Mouse (Mus musculus) granulocyte monocyte progenitor cell, adult 5-6 weeks (primary cell): ENCODE measurements at regions not wholly inside any gene's neighbourhood (a gene's known extent, or its start where the extent isn't known, plus 50 kb on each side); places are given as distances from the start of the nearest gene placed in this dataset.

ENCODE experiments used
- ATAC-seq: replicated peaks from 2 replicates; pipeline ENCODE4 v1.8.0; 2016; ENCODE audit warnings: mild to moderate bottlenecking, moderate TSS enrichment, inconsistent platforms; ENCODE audit not compliant: poor library complexity, severe bottlenecking

GRCm38 (mm10) chr2:173449198-173449597, 73.2 kb upstream of the 1700021F07Rik start:
- ATAC-seq: no peak

DNA sequence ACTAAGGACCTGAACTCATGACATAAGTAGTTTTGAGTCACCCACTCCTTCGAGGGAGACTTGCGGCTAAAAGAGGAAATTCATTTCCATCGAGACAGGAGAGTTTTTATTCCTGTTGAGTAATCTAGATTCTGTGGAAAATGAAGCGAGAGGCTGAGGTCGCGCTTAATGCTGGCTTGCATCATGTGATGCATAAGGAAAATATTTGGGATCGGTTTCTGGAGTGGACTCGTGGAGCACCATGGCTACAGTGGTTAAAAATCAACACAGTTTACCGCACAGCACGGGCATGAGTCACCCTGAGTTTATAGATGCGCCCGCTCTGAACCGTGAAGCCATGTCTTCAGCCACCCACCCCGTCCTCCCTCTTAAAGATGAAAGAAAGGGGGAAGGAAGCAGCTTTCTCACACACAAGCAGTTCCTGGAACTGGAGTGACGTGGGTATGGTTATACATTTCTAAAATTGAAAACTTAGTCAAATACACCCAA, 70.3 kb upstream of the 1700021F07Rik start:
- ATAC-seq: peak; percentile 66

DNA sequence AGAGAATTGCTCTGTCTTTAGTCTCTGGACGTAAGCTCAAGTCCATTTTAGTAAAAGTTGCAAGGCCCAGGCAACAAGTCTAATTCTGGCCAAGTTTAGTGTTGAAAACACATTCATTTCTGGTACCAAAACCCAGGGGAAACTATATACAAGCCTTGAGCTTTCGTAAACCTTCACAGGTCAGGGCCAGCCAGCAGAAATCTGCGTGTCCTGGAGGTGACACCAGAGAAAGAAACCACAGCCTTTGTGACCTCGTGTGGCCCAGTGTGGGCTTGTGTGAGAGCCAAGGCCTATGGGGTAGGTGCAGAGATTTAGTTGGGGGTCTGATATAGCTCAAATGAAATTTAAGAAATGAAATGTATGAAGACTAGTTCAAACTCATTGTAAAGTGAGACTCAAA, 69.6 kb upstream of the 1700021F07Rik start:
- no peak for ATAC-seq

DNA sequence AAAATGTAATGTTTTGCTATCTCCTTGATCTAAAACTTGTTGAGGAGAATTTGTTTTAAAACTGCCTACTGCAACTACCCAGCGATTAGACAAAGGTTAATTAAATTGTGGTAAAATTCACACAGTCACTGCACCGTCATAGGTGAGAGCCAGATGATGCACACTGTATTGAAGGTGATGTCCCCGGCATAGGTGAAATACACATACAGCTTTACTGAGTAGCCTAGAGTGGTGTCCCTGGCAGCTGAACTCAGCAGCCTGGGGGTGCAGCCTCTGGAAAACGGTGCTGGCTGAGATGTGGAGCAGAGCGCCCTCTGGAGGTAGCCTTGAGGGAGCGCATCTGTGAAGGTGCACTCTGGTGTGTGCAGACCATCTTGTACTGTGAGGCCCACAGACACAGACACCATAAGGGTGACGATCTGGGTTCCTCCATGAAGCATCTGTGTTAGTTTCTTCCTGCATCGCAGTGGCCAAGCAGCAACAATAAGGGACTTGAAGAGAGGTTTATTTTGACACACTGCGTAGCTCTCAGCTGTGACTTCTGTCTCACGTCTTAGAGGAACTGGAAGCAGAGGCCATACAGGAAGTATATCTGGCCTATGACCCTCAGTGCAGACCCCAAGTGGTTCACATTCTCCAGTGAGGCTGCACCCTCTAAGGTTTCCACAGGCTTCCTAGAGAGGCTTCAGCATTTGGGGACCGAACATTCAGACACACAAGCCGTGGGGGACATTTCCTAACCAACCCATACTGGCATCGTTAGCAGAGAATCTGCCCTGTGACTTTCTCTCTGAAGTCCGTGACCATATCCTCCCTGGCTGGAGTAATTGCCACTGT, 68.6 kb upstream of the 1700021F07Rik start:
- peak; percentile 43 for ATAC-seq

GRCm38 (mm10) chr2:173454741-173455140, 67.6 kb upstream of the 1700021F07Rik start:
- ATAC-seq: no peak

DNA sequence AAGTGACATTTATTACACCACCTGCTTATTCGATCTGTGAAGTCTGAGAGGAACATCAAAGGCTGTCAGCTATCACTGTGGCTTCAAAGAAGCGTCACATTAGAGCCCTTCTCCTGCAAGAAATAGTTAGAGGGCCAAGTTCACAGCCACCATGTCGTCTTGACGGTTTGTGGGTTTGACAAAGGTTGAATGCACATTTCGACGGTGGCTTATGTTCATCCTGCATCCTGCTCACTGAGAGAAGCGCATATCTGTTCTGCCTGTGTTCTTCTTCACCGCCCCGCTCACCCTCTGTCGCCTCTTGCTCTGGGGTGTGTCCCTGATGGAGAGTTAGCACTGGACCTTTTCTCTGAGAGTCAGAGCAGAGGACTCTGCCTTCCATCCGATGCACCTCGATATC, 67.2 kb upstream of the 1700021F07Rik start:
- no peak for ATAC-seq

DNA sequence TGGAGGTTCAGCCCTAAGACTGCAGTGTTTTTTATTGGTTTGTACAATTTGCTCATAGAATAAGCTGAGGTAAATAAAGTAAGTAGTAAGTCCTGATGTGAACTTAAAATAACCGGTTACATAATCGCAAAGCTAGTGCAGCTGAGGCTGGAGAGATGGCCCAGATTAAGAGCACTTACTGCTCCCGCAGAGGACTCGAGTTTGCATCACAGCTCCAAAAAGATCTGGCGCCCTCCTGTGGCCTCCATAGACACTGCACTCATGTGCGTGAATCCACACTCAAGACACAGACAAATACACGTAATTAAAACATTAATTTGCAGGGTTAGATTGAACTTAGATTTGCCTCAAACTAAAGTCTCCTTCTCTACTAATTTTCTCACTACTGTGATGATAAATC, 66.3 kb upstream of the 1700021F07Rik start:
- ATAC-seq: no peak

GRCm38 (mm10) chr2:173456924-173457623, 65.3 kb upstream of the 1700021F07Rik start:
- ATAC-seq: peak; percentile 47

GRCm38 (mm10) chr2:173457624-173458320, 64.6 kb upstream of the 1700021F07Rik start:
- ATAC-seq: 0 out of 2 replicates have a peak, but pooled peaks have one; percentile 6

DNA sequence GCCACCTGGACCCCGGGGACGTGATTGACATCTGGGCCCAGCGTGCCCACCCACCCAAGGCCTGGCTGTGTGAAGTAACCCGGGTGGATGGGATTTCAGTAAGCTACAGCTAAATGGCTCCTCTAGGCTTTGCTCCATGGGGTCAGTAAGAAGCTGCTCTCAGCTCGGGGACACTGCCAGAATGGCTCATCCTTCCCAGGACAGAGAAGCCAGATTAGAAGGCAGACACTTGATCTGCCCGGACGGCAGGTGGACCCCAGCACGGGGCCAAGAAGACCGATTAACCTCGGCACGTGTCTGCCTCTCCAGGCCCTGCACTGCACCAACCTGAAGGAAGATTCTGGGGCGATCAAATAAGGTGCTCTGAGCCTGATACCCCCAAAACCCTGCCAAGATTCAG, 63.5 kb upstream of the 1700021F07Rik start:
- no peak for ATAC-seq

GRCm38 (mm10) chr2:173463313-173463712, 59.1 kb upstream of the 1700021F07Rik start:
- ATAC-seq: no peak

- ATAC-seq: no peak
Observed at GRCm38 (mm10) chr2:173464562-173464961, 57.8 kb upstream of the 1700021F07Rik start.

GRCm38 (mm10) chr2:173465006-173465620, 57.3 kb upstream of the 1700021F07Rik start:
- ATAC-seq: no peak

DNA sequence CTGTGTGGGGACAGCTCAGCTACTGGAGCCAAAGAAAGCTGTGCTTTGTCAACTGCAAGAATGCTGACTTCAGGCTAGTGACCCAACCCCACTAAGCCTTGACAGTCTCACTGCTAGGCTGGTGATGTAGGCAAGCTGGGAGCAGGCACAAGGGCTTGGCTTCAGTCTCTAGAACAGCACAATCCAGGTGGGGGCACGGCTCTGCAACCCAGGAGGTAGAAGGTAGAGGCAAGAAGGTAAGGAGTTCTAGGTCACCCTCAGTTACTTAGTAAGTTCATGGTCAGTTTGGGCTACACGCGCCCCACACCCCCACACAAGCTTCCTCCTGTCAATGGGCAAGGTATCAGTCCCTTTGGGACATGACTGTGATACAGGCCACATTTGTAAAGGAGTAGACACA, 54.2 kb upstream of the 1700021F07Rik start:
- ATAC-seq: no peak

DNA sequence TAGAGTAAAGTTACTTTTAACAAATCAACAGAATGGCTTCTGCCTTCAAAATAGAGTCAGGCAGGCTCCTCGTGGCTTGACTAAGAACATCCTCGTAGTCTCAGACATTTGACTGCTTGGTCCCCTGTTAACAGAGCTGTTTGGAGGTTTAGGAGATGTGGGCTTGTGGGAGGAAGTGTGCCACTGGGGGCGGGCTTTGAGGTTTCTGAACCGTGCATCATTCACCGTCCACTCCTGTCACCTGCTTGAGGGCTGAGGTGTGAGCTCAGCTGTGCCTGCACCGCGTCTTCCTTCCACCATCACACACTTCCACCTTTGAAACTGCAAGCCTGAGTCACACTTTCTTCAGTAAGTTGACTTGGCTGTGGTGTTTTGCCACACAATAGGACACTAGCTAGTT, 52.6 kb upstream of the 1700021F07Rik start:
- peak; percentile 58 for ATAC-seq
